Mouse (Mus musculus) midbrain, embryonic 13.5 days (tissue): Measurements from ENCODE around the gene Tcam1. TPM values are rescaled to one million over a fixed set of nuclear protein-coding genes. Genes with fewer than 3 reads are reported as not detected.

Experiments used
- ATAC-seq: fragments of 200-750 bp; cut with Nextera tagmentation; 2 replicates; pipeline ENCODE4 v1.8.0; 2017; ENCODE audit warnings: mild to moderate bottlenecking, moderate TSS enrichment, moderate library complexity
- H3K27ac ChIP-seq: fragments of 300-500 bp; sonication (generic); 2 replicates; pipeline ENCODE4 v1.5.1; 2015; ENCODE audit warnings: inconsistent platforms, mild to moderate bottlenecking, moderate library complexity
- H3K27me3 ChIP-seq: fragments of 300-500 bp; sonication (generic); 2 replicates; pipeline ENCODE4 v1.6.1; 2015; ENCODE audit warnings: mild to moderate bottlenecking, inconsistent platforms
- H3K36me3 ChIP-seq: fragments of 300-500 bp; sonication (generic); 2 replicates; pipeline ENCODE4 v1.6.1; 2015; ENCODE audit warnings: mild to moderate bottlenecking, inconsistent platforms
- H3K4me1 ChIP-seq: fragments of 300-500 bp; sonication (generic); replicated peaks from 2 replicates; pipeline ENCODE4 v1.6.1; 2015; ENCODE audit warnings: inconsistent platforms
- H3K4me2 ChIP-seq: fragments of 300-500 bp; sonication (generic); replicated peaks from 2 replicates; pipeline ENCODE4 v1.6.1; 2015; ENCODE audit warnings: moderate library complexity, mild to moderate bottlenecking, inconsistent platforms
- H3K4me3 ChIP-seq: fragments of 300-500 bp; sonication (generic); replicated peaks from 2 replicates; pipeline ENCODE4 v1.5.1; 2015; ENCODE audit warnings: mild to moderate bottlenecking, inconsistent platforms
- H3K9ac ChIP-seq: fragments of 300-500 bp; sonication (generic); replicated peaks from 2 replicates; pipeline ENCODE4 v1.6.1; 2015; ENCODE audit warnings: mild to moderate bottlenecking, inconsistent platforms
- H3K9me3 ChIP-seq: fragments of 300-500 bp; sonication (generic); 2 replicates; pipeline ENCODE4 v1.6.1; 2016; ENCODE audit warnings: mild to moderate bottlenecking, inconsistent platforms
- WGBS: fragments of 180-500 bp; shearing (Covaris S2); methylation state at CpG from one replicate; pipeline ENCODE4 v1.1.7; 2015; 5-methylcytosine and 5-hydroxymethylcytosine counted together
- polyA plus RNA-seq: library from polyadenylated mRNA; unstranded; fragments of >200 nt; fragmentation: Nextera tagmentation; extraction: Ambion mirVana; gene quantifications from 2 replicates; pipeline ENCODE4 v1.2.1, GENCODE M21; 2015

Gene Tcam1
- polyA plus RNA-seq, 1 experiment from 2014 or later: 0.16 TPM

- H3K9me3 ChIP-seq: no peaks in the 10 kb centered on the region
- no peak overlapping the region for H3K4me2 ChIP-seq
- H3K4me1 ChIP-seq: peaks cover 36% of the 10 kb centered on the region
- H3K9ac ChIP-seq: no peak overlapping the region
- H3K4me3 ChIP-seq: no peak overlapping the region
- H3K27me3 ChIP-seq: no peaks in the 10 kb centered on the region
- H3K27ac ChIP-seq: no peak overlapping the region
- WGBS: 96% methylated on average over 10 of the region's 10 CpGs
- no peak for ATAC-seq
- H3K36me3 ChIP-seq: peaks cover 60% of the 10 kb centered on the region
Observed at GRCm38 (mm10) chr11:106266431-106266830, 10.0 kb upstream of the Tcam1 start.

- no peak overlapping the region for H3K27ac ChIP-seq
- peaks cover 43% of the 10 kb centered on the region for H3K4me1 ChIP-seq
- H3K4me2 ChIP-seq: no peak overlapping the region
- ATAC-seq: no peak
- H3K9ac ChIP-seq: no peak overlapping the region
- WGBS: 82% methylated on average over 15 of the region's 15 CpGs
- H3K4me3 ChIP-seq: no peak overlapping the region
- H3K9me3 ChIP-seq: no peaks in the 10 kb centered on the region
- H3K27me3 ChIP-seq: no peaks in the 10 kb centered on the region
- peaks cover 51% of the 10 kb centered on the region for H3K36me3 ChIP-seq
Observed at GRCm38 (mm10) chr11:106267311-106267852, 9.1 kb upstream of the Tcam1 start.

- peaks cover 46% of the 10 kb centered on the region for H3K36me3 ChIP-seq
- no peaks in the 10 kb centered on the region for H3K9me3 ChIP-seq
- ATAC-seq: no peak
- no peak overlapping the region for H3K4me3 ChIP-seq
- no peaks in the 10 kb centered on the region for H3K27me3 ChIP-seq
- H3K4me1 ChIP-seq: peaks cover 43% of the 10 kb centered on the region
- H3K9ac ChIP-seq: 0 out of 2 replicates have a peak overlapping the region, but pooled peaks have one; percentile 51
- H3K27ac ChIP-seq: peak overlapping the region; percentile 75; the same call in 1 of the 2 replicates
- H3K4me2 ChIP-seq: no peak overlapping the region
- 74% methylated on average over 5 of the region's 5 CpGs for WGBS
Observed at GRCm38 (mm10) chr11:106267871-106268270, 8.6 kb upstream of the Tcam1 start.

- peak overlapping the region; percentile 75 for H3K27ac ChIP-seq
- no peak overlapping the region for H3K4me3 ChIP-seq
- peak overlapping the region; percentile 19 for H3K4me2 ChIP-seq
- H3K9me3 ChIP-seq: no peaks in the 10 kb centered on the region
- 75% methylated on average over 8 of the region's 8 CpGs for WGBS
- H3K9ac ChIP-seq: peak overlapping the region; percentile 51
- H3K4me1 ChIP-seq: peaks cover 47% of the 10 kb centered on the region
- ATAC-seq: no peak
- no peaks in the 10 kb centered on the region for H3K27me3 ChIP-seq
- peaks cover 40% of the 10 kb centered on the region for H3K36me3 ChIP-seq
Observed at GRCm38 (mm10) chr11:106268326-106269059, 8.0 kb upstream of the Tcam1 start.

GRCm38 (mm10) chr11:106269060-106269431 is 7.4 kb upstream of the Tcam1 start:
- Histone ChIP-seq H3K36me3 (peaks cover 34% of the 10 kb centered on the region), H3K9me3 (no peaks in the 10 kb centered on the region), H3K4me3 (no peak overlapping the region), H3K4me2 (peak overlapping the region; percentile 19; the same call in 1 of the 2 replicates), H3K27me3 (no peaks in the 10 kb centered on the region), H3K27ac (peak overlapping the region; percentile 75), H3K9ac (peak overlapping the region; percentile 51), H3K4me1 (peaks cover 49% of the 10 kb centered on the region)
- 53% methylated on average over 3 of the region's 3 CpGs for WGBS
- ATAC-seq: no peak

GRCm38 (mm10) chr11:106271131-106271793 is 5.2 kb upstream of the Tcam1 start:
- Histone ChIP-seq H3K36me3 (peaks cover 12% of the 10 kb centered on the region), H3K4me3 (peak overlapping the region; percentile 97), H3K9ac (peak overlapping the region; percentile 96), H3K4me2 (peak overlapping the region; percentile 89), H3K27ac (0 out of 2 replicates have a peak overlapping the region, but pooled peaks have one; percentile 32), H3K9me3 (no peaks in the 10 kb centered on the region), H3K27me3 (no peaks in the 10 kb centered on the region), H3K4me1 (peaks cover 56% of the 10 kb centered on the region)
- WGBS: 55% methylated on average over 5 of the region's 5 CpGs
- no peak for ATAC-seq

- H3K27me3 ChIP-seq: no peaks in the 10 kb centered on the region
- H3K4me1 ChIP-seq: peaks cover 56% of the 10 kb centered on the region
- H3K4me2 ChIP-seq: peak overlapping the region; percentile 89
- peaks cover 4% of the 10 kb centered on the region for H3K36me3 ChIP-seq
- peak; percentile 31 for ATAC-seq
- peak overlapping the region; percentile 97 for H3K4me3 ChIP-seq
- peak overlapping the region; percentile 96 for H3K9ac ChIP-seq
- 2% methylated on average over 41 of the region's 41 CpGs for WGBS
- H3K27ac ChIP-seq: peak overlapping the region; percentile 89
- no peaks in the 10 kb centered on the region for H3K9me3 ChIP-seq
Observed at GRCm38 (mm10) chr11:106271794-106272643, 4.5 kb upstream of the Tcam1 start.

GRCm38 (mm10) chr11:106272644-106273310 is 3.7 kb upstream of the Tcam1 start, which contains the start of gene Smarcd2:
Gene Smarcd2, minus strand, starts transcription at chr11:106272972.
- peak within 1 kb of the TSS; percentile 97 for H3K4me3 ChIP-seq
- H3K27ac ChIP-seq: peak within 1 kb of the TSS; percentile 89
- H3K9ac ChIP-seq: peak within 1 kb of the TSS; percentile 96
- ATAC-seq: peak; percentile 93
- WGBS: under 1% methylated on average over 72 of the region's 72 CpGs
- peaks cover 50% of the 10 kb centered on the region for H3K4me1 ChIP-seq
- H3K9me3 ChIP-seq: no peaks in the 10 kb centered on the region
- H3K36me3 ChIP-seq: no peaks in the 10 kb centered on the region
- H3K27me3 ChIP-seq: 0 out of 2 replicates have a peak, but pooled peaks cover 4% of the 10 kb centered on the region
- H3K4me2 ChIP-seq: peak within 1 kb of the TSS; percentile 89

GRCm38 (mm10) chr11:106273311-106273684 is 3.2 kb upstream of the Tcam1 start:
- Histone ChIP-seq H3K4me3 (peak overlapping the region; percentile 97), H3K9me3 (no peaks in the 10 kb centered on the region)

GRCm38 (mm10) chr11:106273811-106274210 is 2.7 kb upstream of the Tcam1 start:
- no peak overlapping the region for H3K4me3 ChIP-seq
- peak overlapping the region; percentile 89 for H3K4me2 ChIP-seq
- 0 out of 2 replicates have a peak overlapping the region, but pooled peaks have one; percentile 89 for H3K27ac ChIP-seq
- H3K9ac ChIP-seq: no peak overlapping the region
- peaks cover 40% of the 10 kb centered on the region for H3K4me1 ChIP-seq
- H3K36me3 ChIP-seq: no peaks in the 10 kb centered on the region
- no peak for ATAC-seq
- 96% methylated on average over 6 of the region's 6 CpGs for WGBS
- H3K9me3 ChIP-seq: no peaks in the 10 kb centered on the region
- H3K27me3 ChIP-seq: 0 out of 2 replicates have a peak, but pooled peaks cover 8% of the 10 kb centered on the region

More at GRCm38 (mm10) chr11:106273311-106273684, 3.2 kb upstream of the Tcam1 start:
- peaks cover 45% of the 10 kb centered on the region for H3K4me1 ChIP-seq
- H3K36me3 ChIP-seq: no peaks in the 10 kb centered on the region
- peak overlapping the region; percentile 89 for H3K4me2 ChIP-seq
- WGBS: 20% methylated on average over 16 of the region's 16 CpGs
- H3K27me3 ChIP-seq: 0 out of 2 replicates have a peak, but pooled peaks cover 8% of the 10 kb centered on the region
- H3K27ac ChIP-seq: peak overlapping the region; percentile 89
- ATAC-seq: peak; percentile 32
- peak overlapping the region; percentile 49; the same call in 1 of the 2 replicates for H3K9ac ChIP-seq

- Histone ChIP-seq H3K27me3 (0 out of 2 replicates have a peak, but pooled peaks cover 8% of the 10 kb centered on the region), H3K4me1 (peaks cover 34% of the 10 kb centered on the region), H3K4me3 (no peak overlapping the region), H3K27ac (no peak overlapping the region), H3K9ac (no peak overlapping the region), H3K9me3 (no peaks in the 10 kb centered on the region), H3K4me2 (no peak overlapping the region), H3K36me3 (no peaks in the 10 kb centered on the region)
- no peak for ATAC-seq
- WGBS: 84% methylated on average over 1 of the region's 1 CpGs
Observed at GRCm38 (mm10) chr11:106274374-106274773, 2.1 kb upstream of the Tcam1 start.
